ENCODE assay signal across 8 mouse cellular contexts in genomic region chr17:74717091-74717617, GRCm38 (mm10). TPM values are rescaled to one million over a fixed set of nuclear protein-coding genes. Genes with fewer than 3 reads are reported as not detected.
A peak's percentile ranks its signal among the peaks of the same experiment; 100 is the strongest.
DNase-seq lines count a peak whose midpoint lies in the region; ATAC-seq and TF ChIP-seq lines count a peak whose summit lies in the region.

No protein-coding gene starts in this region.

- intact Hi-C loops in gastrocnemius, postnatal 36 days (cut with DNase I) = no loop called here

- 0 out of 2 replicates have a peak, but pooled peaks cover 8% of the 10 kb centered on the region for H3K79me2 ChIP-seq in macrophage (ENCODE audit: inconsistent target)

- no peak for TF ChIP-seq EP300 in ES-Bruce4 (IDR thresholded peaks at IDR 0.05; ENCODE audit: insufficient read depth, low read depth, low read length)

- 9% methylated on average over 14 of the region's 14 CpGs for WGBS in heart, embryonic 11.5 days (ENCODE audit: insufficient replicate concordance)
- 12% methylated on average over 14 of the region's 14 CpGs for WGBS in forebrain, postnatal 0 days
- 9% methylated on average over 14 of the region's 14 CpGs for WGBS in macrophage (ENCODE audit: missing documents)

- no peaks in the 10 kb centered on the region for H3K27me3 ChIP-seq in heart, embryonic 11.5 days (ENCODE audit: control insufficient read depth, insufficient read depth, low read length)
- no peaks in the 10 kb centered on the region for H3K27me3 ChIP-seq in ES-Bruce4 (ENCODE audit: control insufficient read depth, insufficient read depth, low read length, poor library complexity, severe bottlenecking)
- no peaks in the 10 kb centered on the region for H3K27me3 ChIP-seq in forebrain, postnatal 0 days (ENCODE audit: insufficient read depth, low read length)

- H3K4me1 ChIP-seq in heart, embryonic 11.5 days (ENCODE audit: control insufficient read depth, insufficient read depth, low read length) = no peaks in the 10 kb centered on the region
- H3K4me1 ChIP-seq in ES-Bruce4 (ENCODE audit: control insufficient read depth, insufficient read depth, low read length) = no peaks in the 10 kb centered on the region
- H3K4me1 ChIP-seq in forebrain, postnatal 0 days (ENCODE audit: insufficient read depth) = peaks cover 4% of the 10 kb centered on the region; the same call in 1 of the 2 replicates

- ATAC-seq in heart, embryonic 11.5 days (replicated peaks; ENCODE audit: insufficient number of reproducible peaks, low FRiP score, low TSS enrichment) = 0 out of 2 replicates have a peak, but pooled peaks have one; percentile 8
- ATAC-seq in forebrain, postnatal 0 days = peak; percentile 69

- H3K36me3 ChIP-seq in heart, embryonic 11.5 days (ENCODE audit: control insufficient read depth, insufficient read depth, low read length) = no peaks in the 10 kb centered on the region
- H3K36me3 ChIP-seq in ES-Bruce4 (ENCODE audit: control insufficient read depth, insufficient read depth, low read length, poor library complexity, severe bottlenecking) (0 out of 2 replicates have a peak, but pooled peaks cover 5% of the 10 kb centered on the region), macrophage (ENCODE audit: inconsistent target) (0 out of 2 replicates have a peak, but pooled peaks cover 7% of the 10 kb centered on the region)
- H3K36me3 ChIP-seq in forebrain, postnatal 0 days (ENCODE audit: insufficient read depth) = peaks cover 9% of the 10 kb centered on the region; the same call in 1 of the 2 replicates

- H3K27ac ChIP-seq in heart, embryonic 11.5 days (ENCODE audit: low read depth, low read length) = 0 out of 2 replicates have a peak overlapping the region, but pooled peaks have one; percentile 50
- H3K27ac ChIP-seq in ES-Bruce4 (ENCODE audit: insufficient read depth, low read length) (no peak overlapping the region), macrophage (peak overlapping the region; percentile 61)
- no peak overlapping the region for H3K27ac ChIP-seq in forebrain, postnatal 0 days (ENCODE audit: low read depth, low read length)

- DNase-seq in heart, adult 9 months (ENCODE audit: low spot score in 2 of 2) = no peak
- no peak for DNase-seq in forebrain, postnatal 0 days
- DNase-seq in cerebellum, postnatal 14 days = no peak
- DNase-seq in gastrocnemius, postnatal 36 days = no peak
- DNase-seq in right cerebral cortex, postnatal 25 days = no peak

- H3K4me3 ChIP-seq in heart, embryonic 11.5 days (ENCODE audit: low read depth, low read length) = peak overlapping the region; percentile 91
- H3K4me3 ChIP-seq in ES-Bruce4 (ENCODE audit: low read depth, low read length) = peak overlapping the region; percentile 91
- H3K4me3 ChIP-seq in forebrain, postnatal 0 days (ENCODE audit: low read depth, low read length) = peak overlapping the region; percentile 65
- peak overlapping the region; percentile 99 for H3K4me3 ChIP-seq in macrophage (ENCODE audit: inconsistent target)

- peak overlapping the region; percentile 89 for H3K4me2 ChIP-seq in heart, embryonic 11.5 days
- H3K4me2 ChIP-seq in forebrain, postnatal 0 days (ENCODE audit: low read depth) = peak overlapping the region; percentile 74

- H3K9ac ChIP-seq in heart, embryonic 11.5 days (ENCODE audit: low read depth, low read length) = peak overlapping the region; percentile 82
- peak overlapping the region; percentile 69 for H3K9ac ChIP-seq in ES-Bruce4 (ENCODE audit: low read depth, poor library complexity, severe bottlenecking)
- peak overlapping the region; percentile 15; the same call in 1 of the 2 replicates for H3K9ac ChIP-seq in forebrain, postnatal 0 days

- TF ChIP-seq CTCF in ES-Bruce4 (IDR thresholded peaks at IDR 0.05; ENCODE audit: low read depth, low read length) = no peak
- TF ChIP-seq CTCF in forebrain, postnatal 0 days (IDR thresholded peaks at IDR 0.05; ENCODE audit: low read depth) = no peak

- no peaks in the 10 kb centered on the region for H3K9me3 ChIP-seq in heart, embryonic 11.5 days (replicated peaks; ENCODE audit: control insufficient read depth, low read length)
- H3K9me3 ChIP-seq in ES-Bruce4 (replicated peaks; ENCODE audit: control insufficient read depth, insufficient read depth, low read length, poor library complexity, severe bottlenecking) = no peaks in the 10 kb centered on the region
- no peaks in the 10 kb centered on the region for H3K9me3 ChIP-seq in forebrain, postnatal 0 days (ENCODE audit: low read length)

- TF ChIP-seq POLR2A in ES-Bruce4 (IDR thresholded peaks at IDR 0.05; ENCODE audit: insufficient read depth, low read length) = no peak

RNA-seq across cellular contexts. Expression of gene Ttc27, which starts 0.4 kb away (rescaled TPM):
- polyA plus RNA-seq in heart, embryonic 11.5 days (2014; fragmentation: Nextera tagmentation; extraction: Ambion mirVana) = 17.0 and 18.5 TPM in 2 replicates
- polyA plus RNA-seq in ES-Bruce4 (2011; ENCODE audit: insufficient read depth, insufficient read length, low read depth, missing spikeins) (58.9 TPM in 2 replicates), macrophage (2018) (5.7 to 15.0 TPM (median 5.9 TPM) in 3 replicates)
- total RNA-seq in forebrain, postnatal 0 days (2014; rRNA removed) = 19.1 and 24.2 TPM in 2 replicates
- polyA plus RNA-seq in forebrain, postnatal 0 days (2015; fragmentation: Nextera tagmentation; extraction: Ambion mirVana) = 18.2 and 19.7 TPM in 2 replicates
- total RNA-seq in macrophage (2018; cell fraction: chromatin; rRNA removed) = 10 to 100 TPM in 23 of 26 experiments, 1 to 10 TPM in 3; 6.0 to 44.6 (median 20.9) TPM
- 10 to 100 TPM in 7 of 26 experiments, 1 to 10 TPM in 19; 5.8 to 12.4 (median 9.2) TPM for total RNA-seq in macrophage (2018; cell fraction: cytosol; rRNA removed)
- 10 to 100 TPM in 18 of 26 experiments, 1 to 10 TPM in 8; 6.2 to 27.7 (median 13.4) TPM for total RNA-seq in macrophage (2018; cell fraction: nucleus; rRNA removed)
- 10 to 100 TPM in 1 of 2 experiments, 1 to 10 TPM in 1; 8.9 to 11.0 TPM for total RNA-seq in gastrocnemius, postnatal 36 days (2021)

Comparison
In these comparisons a context has a peak if more than half of its experiments do, and no peak if none do; other contexts are left out.
1. H3K27ac ChIP-seq: peak in heart, embryonic 11.5 days (single experiment) and macrophage (single experiment); none in ES-Bruce4 (single experiment) and forebrain, postnatal 0 days (single experiment).
2. H3K9ac ChIP-seq: peak in every context shown above with its lines; median percentile 82 in heart, embryonic 11.5 days; 69 in ES-Bruce4; 15 in forebrain, postnatal 0 days.
3. Peak in every context shown above with its lines, with median percentiles within 50 percentile points of each other: H3K4me3 ChIP-seq.